Mouse (Mus musculus) CH12.LX (cell line): ENCODE measurements around the gene Uhrf1bp1. TPM values are rescaled to one million over a fixed set of nuclear protein-coding genes. Genes with fewer than 3 reads are reported as not detected.

Source experiments
- DNase-seq: peaks from one replicate; pipeline ENCODE4 v3.0.0-alpha.2; 2013; ENCODE audit errors: extremely low read depth
- H3K27ac ChIP-seq: 2 replicates; pipeline ENCODE4 v1.5.1; 2012; ENCODE audit warnings: low read depth, mild to moderate bottlenecking, control low read depth, moderate library complexity; ENCODE audit not compliant: insufficient read depth
- H3K27me3 ChIP-seq: replicated peaks from 2 replicates; pipeline ENCODE3; 2012; ENCODE audit warnings: inconsistent platforms
- H3K36me3 ChIP-seq, 2 experiments: replicated peaks in 1 of 2; 2 replicates each; pipeline versions ENCODE3 to v1.6.1; 2012; ENCODE audit warnings: inconsistent platforms in 1 of 2, low read length in 1 of 2, mild to moderate bottlenecking in 1 of 2, mixed read lengths in 1 of 2, moderate library complexity in 1 of 2; ENCODE audit not compliant: control insufficient read depth in 1 of 2, insufficient read depth in 1 of 2
- H3K4me1 ChIP-seq, 2 experiments: 2 replicates each; pipeline ENCODE4 v1.6.1; 2012; ENCODE audit warnings: inconsistent platforms in 1 of 2, moderate library complexity in 1 of 2; ENCODE audit not compliant: insufficient read depth in 2 of 2, control insufficient read depth in 1 of 2
- H3K4me2 ChIP-seq: 2 replicates; pipeline ENCODE4 v1.6.1; 2012; ENCODE audit warnings: low read depth, mild to moderate bottlenecking, control low read depth; ENCODE audit not compliant: poor library complexity, insufficient read depth, severe bottlenecking
- H3K4me3 ChIP-seq, 3 experiments: fragments of 150-350 bp in 1 of 3; sonication (generic) in 1 of 3; replicated peaks in 1 of 3; 2 replicates each; pipeline versions ENCODE3 to v1.5.1; 2011 to 2012; ENCODE audit warnings: low read depth in 2 of 3, low read length in 2 of 3, mild to moderate bottlenecking in 2 of 3, moderate library complexity in 2 of 3, control low read depth in 1 of 3, improper control_type of control experiment in 1 of 3, inconsistent platforms in 1 of 3, mixed read lengths in 1 of 3; ENCODE audit not compliant: poor library complexity in 1 of 3
- H3K79me2 ChIP-seq: replicated peaks from 2 replicates; pipeline ENCODE4 v1.6.1; 2012; ENCODE audit warnings: mild to moderate bottlenecking, moderate library complexity; ENCODE audit not compliant: control insufficient read depth, poor library complexity, insufficient read depth, severe bottlenecking; ENCODE audit errors: extremely low read depth
- H3K9ac ChIP-seq: 2 replicates; pipeline ENCODE4 v1.6.1; 2012; ENCODE audit warnings: low read depth, mild to moderate bottlenecking, control low read depth, moderate library complexity; ENCODE audit not compliant: insufficient read depth
- H3K9me3 ChIP-seq: replicated peaks from 2 replicates; pipeline ENCODE3; 2012; ENCODE audit warnings: low read length, inconsistent platforms, mixed read lengths
- CHD1 ChIP-seq: IDR thresholded peaks from 2 replicates; pipeline ENCODE4 v1.6.1; 2012; ENCODE audit warnings: low read depth, low read length, improper control_type of control experiment, inconsistent platforms
- CHD2 ChIP-seq: IDR thresholded peaks from 2 replicates; pipeline ENCODE4 v1.6.1; 2011; ENCODE audit warnings: low read length, improper control_type of control experiment
- ELF1 ChIP-seq: IDR thresholded peaks from 2 replicates; pipeline ENCODE4 v1.6.1; 2014; ENCODE audit warnings: low read depth, mild to moderate bottlenecking, inconsistent platforms, low read length, improper control_type of control experiment
- GABPA ChIP-seq: IDR thresholded peaks from 2 replicates; pipeline ENCODE4 v1.6.1; 2012; ENCODE audit warnings: low read depth, low read length, improper control_type of control experiment, inconsistent platforms; ENCODE audit not compliant: insufficient replicate concordance
- HCFC1 ChIP-seq: IDR thresholded peaks from 2 replicates; pipeline ENCODE4 v1.6.1; 2012; ENCODE audit warnings: low read depth, mild to moderate bottlenecking, inconsistent platforms, low read length, improper control_type of control experiment
- IRF4 ChIP-seq: IDR thresholded peaks from 2 replicates; pipeline ENCODE4 v1.6.1; 2014; ENCODE audit warnings: low read depth, mild to moderate bottlenecking, inconsistent platforms, low read length, improper control_type of control experiment
- JUN ChIP-seq: IDR thresholded peaks from 2 replicates; pipeline ENCODE4 v1.6.1; 2011; ENCODE audit warnings: low read depth, mild to moderate bottlenecking, low read length, improper control_type of control experiment, moderate library complexity; ENCODE audit not compliant: insufficient read depth
- MAFK ChIP-seq: IDR thresholded peaks from 2 replicates; pipeline ENCODE4 v1.6.1; 2011; ENCODE audit warnings: low read length, improper control_type of control experiment; ENCODE audit not compliant: insufficient replicate concordance
- MAX ChIP-seq: IDR thresholded peaks from 2 replicates; pipeline ENCODE4 v1.6.1; 2011; ENCODE audit warnings: low read length, improper control_type of control experiment
- MEF2A ChIP-seq: IDR thresholded peaks from 2 replicates; pipeline ENCODE4 v1.6.1; 2014; ENCODE audit warnings: low read depth, mild to moderate bottlenecking, inconsistent platforms, low read length, improper control_type of control experiment, borderline replicate concordance
- NELFE ChIP-seq: IDR thresholded peaks from 2 replicates; pipeline ENCODE4 v1.6.1; 2011; ENCODE audit warnings: low read depth, low read length, improper control_type of control experiment
- SMC3 ChIP-seq: IDR thresholded peaks from 2 replicates; pipeline ENCODE4 v1.6.1; 2011; ENCODE audit warnings: low read depth, low read length, improper control_type of control experiment
- TBP ChIP-seq: conservative IDR thresholded peaks from 2 replicates; pipeline ENCODE4 v1.6.1; 2011; ENCODE audit warnings: low read depth, low read length, improper control_type of control experiment
- dilution Hi-C: fragments of 300-500 bp; cut with MboI; formaldehyde crosslinking; loops from 2 replicates; pipeline ENCODE4 v1.14.3; 2020; ENCODE audit warnings: low sequenced_read_pairs; ENCODE audit not compliant: extremely low pct_unique_long_range_greater_than_20kb, extremely low pct_ligation_motif_present
- in situ Hi-C: fragments of 300-500 bp; cut with MboI; formaldehyde crosslinking; loops from 3 replicates; pipeline ENCODE4 v1.14.3; 2019; ENCODE audit warnings: low sequenced_read_pairs, low pct_ligation_motif_present, low pct_unique_long_range_greater_than_20kb, mixed read lengths
- polyA plus RNA-seq: library from polyadenylated mRNA; unstranded; fragments of >175 nt; gene quantifications from 2 replicates; pipeline ENCODE4 v1.2.1, GENCODE M21; 2012; ENCODE audit warnings: low read depth; ENCODE audit not compliant: insufficient read length
- total RNA-seq, 2 experiments: library from RNA; depleted of rRNA; stranded (reverse); fragments of 300-350 nt in 1 of 2; fragments of >200 nt in 1 of 2; gene quantifications; 2 replicates each; pipeline ENCODE4 v1.2.3; 2012 to 2014

Gene Uhrf1bp1
- total and polyA plus RNA-seq, 3 experiments, result 6.0 to 13.6 (median 13.1) TPM

DNA sequence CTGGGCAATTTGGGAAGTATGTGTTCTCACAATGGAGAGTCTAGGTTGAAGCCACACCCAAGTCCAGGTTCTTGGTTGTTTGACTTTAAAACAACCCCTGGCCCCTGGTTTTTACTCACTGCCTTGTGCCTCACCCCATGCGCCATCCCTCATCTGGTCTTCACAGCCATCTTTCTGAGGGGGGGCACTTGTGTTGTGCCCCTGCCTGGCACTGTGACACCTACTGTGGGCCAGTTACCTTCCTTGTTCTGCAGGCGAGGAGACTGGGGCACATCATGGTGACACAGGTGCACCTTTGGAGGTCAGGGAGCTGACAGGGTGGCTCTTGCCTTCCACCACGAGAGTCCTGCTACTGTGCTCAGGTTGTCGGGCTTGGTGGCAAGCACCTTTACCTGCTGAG lies 85.9 kb downstream of the Uhrf1bp1 start:
- no peaks in the 10 kb centered on the region for H3K27me3 ChIP-seq
- dilution Hi-C loops, result no loop called here
- no peak for DNase-seq
- no peaks in the 10 kb centered on the region for H3K79me2 ChIP-seq
- no peak overlapping the region for H3K4me2 ChIP-seq
- no peak overlapping the region for H3K27ac ChIP-seq
- TF ChIP-seq SMC3 (no peak), GABPA (no peak), ELF1 (no peak), TBP (no peak), IRF4 (no peak), HCFC1 (no peak), CHD1 (no peak), NELFE (no peak), MEF2A (no peak)
- H3K4me3 ChIP-seq, result no peak overlapping the region
- H3K9ac ChIP-seq, result no peak overlapping the region
- H3K36me3 ChIP-seq, result peaks cover 0 to 6% of the 10 kb centered on the region in 2 experiments
- in situ Hi-C loops, result no loop called here
- no peaks in the 10 kb centered on the region for H3K9me3 ChIP-seq
- no peaks in the 10 kb centered on the region for H3K4me1 ChIP-seq

DNA sequence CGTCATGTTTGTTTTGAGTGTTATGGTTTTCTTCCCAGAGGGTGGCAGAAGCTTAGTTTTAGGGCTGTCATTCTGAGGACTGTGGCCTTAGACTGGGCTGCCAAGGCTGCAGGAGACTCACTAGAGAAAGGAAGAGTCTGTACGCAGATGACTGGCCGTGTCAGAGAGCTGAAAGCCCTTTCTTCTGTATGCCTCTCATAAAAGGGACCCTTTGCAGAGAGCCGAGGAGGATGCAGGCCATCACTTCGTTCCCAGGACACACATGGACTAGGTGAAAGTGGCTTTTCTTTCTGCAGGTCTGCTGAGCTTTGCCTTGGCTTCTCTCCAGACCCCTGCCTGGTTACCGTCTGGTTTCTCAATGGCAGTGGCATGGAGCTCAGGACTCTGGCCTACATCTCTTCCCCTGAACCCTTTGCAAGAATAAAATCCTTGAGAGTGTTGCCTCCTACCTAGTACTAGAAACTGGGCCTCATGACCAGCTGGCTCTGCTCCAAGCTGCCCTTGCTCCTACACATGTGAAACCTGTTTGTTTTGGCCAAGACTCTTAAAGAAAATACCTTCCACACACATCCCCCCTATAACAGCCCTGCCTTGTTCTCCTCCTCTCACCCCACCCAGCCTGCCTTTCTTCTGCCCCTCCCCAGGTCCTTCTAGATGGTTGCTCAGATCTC lies 89.4 kb downstream of the Uhrf1bp1 start:
- in situ Hi-C loops (no loop called here), dilution Hi-C loops (no loop called here)
- TF ChIP-seq HCFC1 (no peak), IRF4 (no peak), MAX (no peak), CHD2 (no peak), JUN (no peak), NELFE (no peak), TBP (no peak), MAFK (no peak), GABPA (no peak)
- H3K79me2 ChIP-seq, result no peaks in the 10 kb centered on the region
- H3K9me3 ChIP-seq, result no peaks in the 10 kb centered on the region
- no peaks in the 10 kb centered on the region for H3K4me1 ChIP-seq
- no peak overlapping the region for H3K4me3 ChIP-seq
- no peak overlapping the region for H3K4me2 ChIP-seq
- no peaks in the 10 kb centered on the region for H3K27me3 ChIP-seq
- no peak for DNase-seq
- no peak overlapping the region for H3K27ac ChIP-seq
- H3K9ac ChIP-seq, result no peak overlapping the region
- H3K36me3 ChIP-seq, result peaks cover 0 to 2% of the 10 kb centered on the region in 2 experiments
